Mouse (Mus musculus) small intestine, adult 2 months (tissue): ENCODE measurements around the gene Cdca8.

Experiments
- CTCF ChIP-seq: fragments of 200-500 bp; IDR thresholded peaks from 2 replicates; pipeline ENCODE4 v1.5.1; 2012; ENCODE audit warnings: low read depth, mild to moderate bottlenecking, control low read depth, inconsistent platforms, low read length, moderate library complexity, mixed read lengths; ENCODE audit not compliant: insufficient replicate concordance, insufficient read length; ENCODE audit errors: extremely low read depth
- POLR2A ChIP-seq: fragments of 200-500 bp; IDR thresholded peaks from 2 replicates; pipeline ENCODE4 v1.6.1; 2012; ENCODE audit warnings: low read depth, mild to moderate bottlenecking, control low read depth, inconsistent platforms, low read length, moderate library complexity

DNA sequence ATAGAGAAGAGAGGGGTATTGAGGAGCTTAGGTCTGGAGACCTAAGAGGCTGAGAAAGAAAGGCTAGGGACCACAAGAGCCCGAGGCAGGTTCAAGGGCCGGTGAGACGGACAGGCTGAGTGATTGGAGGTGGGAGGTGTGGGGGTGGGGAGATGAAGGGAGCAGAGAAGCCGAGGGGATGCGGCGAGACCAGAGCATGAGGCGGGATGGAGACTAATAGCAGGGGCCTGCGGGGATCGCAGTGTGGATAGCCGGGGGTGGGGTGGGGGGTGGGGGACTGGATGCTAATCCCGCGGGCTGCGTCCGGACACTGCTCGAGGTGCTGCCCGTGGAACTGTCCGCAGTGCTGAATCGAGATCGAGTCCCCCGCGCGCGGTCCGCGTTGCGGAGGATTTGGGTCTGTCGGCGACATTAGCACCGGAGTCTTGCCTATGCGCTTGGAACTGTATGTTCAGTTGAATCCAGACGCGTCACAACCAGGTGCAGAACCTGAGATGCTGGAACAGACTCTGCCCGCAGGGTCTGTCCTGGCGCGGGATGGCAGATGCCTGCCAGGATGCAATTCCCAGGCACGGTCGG lies 56.9 kb downstream of the Cdca8 start:
- no peak for TF ChIP-seq CTCF
- no peak for TF ChIP-seq POLR2A
